Mouse (Mus musculus) hindbrain, embryonic 16.5 days (tissue): ENCODE results near the gene Rsph1. TPM values are rescaled to one million over a fixed set of nuclear protein-coding genes. Genes with fewer than 3 reads are reported as not detected.

ENCODE experiments used
- ATAC-seq: fragments of 200-750 bp; cut with Nextera tagmentation; 2 replicates; pipeline ENCODE4 v1.8.0; 2017; ENCODE audit warnings: moderate TSS enrichment, moderate library complexity
- H3K27ac ChIP-seq: fragments of 300-500 bp; sonication (generic); 2 replicates; pipeline ENCODE4 v1.5.1; 2014; ENCODE audit warnings: low read depth, mild to moderate bottlenecking, control low read depth, low read length, moderate library complexity
- H3K27me3 ChIP-seq: fragments of 300-500 bp; sonication (generic); replicated peaks from 2 replicates; pipeline ENCODE4 v1.6.1; 2014; ENCODE audit warnings: low read length; ENCODE audit not compliant: control insufficient read depth, insufficient read depth
- H3K36me3 ChIP-seq: fragments of 300-500 bp; sonication (generic); 2 replicates; pipeline ENCODE4 v1.6.1; 2014; ENCODE audit warnings: mild to moderate bottlenecking, low read length, moderate library complexity, mixed read lengths; ENCODE audit not compliant: control insufficient read depth, insufficient read depth
- H3K4me1 ChIP-seq: fragments of 300-500 bp; sonication (generic); 2 replicates; pipeline ENCODE4 v1.6.1; 2014; ENCODE audit warnings: low read depth, low read length; ENCODE audit not compliant: control insufficient read depth, insufficient read depth
- H3K4me2 ChIP-seq: fragments of 300-500 bp; sonication (generic); 2 replicates; pipeline ENCODE4 v1.6.1; 2014; ENCODE audit warnings: mild to moderate bottlenecking, low read length, control low read depth, moderate library complexity
- H3K4me3 ChIP-seq: fragments of 300-500 bp; sonication (generic); 2 replicates; pipeline ENCODE4 v1.5.1; 2014; ENCODE audit warnings: mild to moderate bottlenecking, low read length, control low read depth, moderate library complexity
- H3K9ac ChIP-seq: fragments of 300-500 bp; sonication (generic); 2 replicates; pipeline ENCODE4 v1.6.1; 2014; ENCODE audit warnings: low read depth, mild to moderate bottlenecking, control low read depth, low read length, moderate library complexity
- H3K9me3 ChIP-seq: fragments of 300-500 bp; sonication (generic); 2 replicates; pipeline ENCODE4 v1.6.1; 2014; ENCODE audit warnings: mild to moderate bottlenecking, low read length, moderate library complexity; ENCODE audit not compliant: control insufficient read depth
- WGBS: fragments of 180-500 bp; shearing (Covaris S2); extraction: QIAGEN DNeasy Blood & Tissue Kit; methylation state at CpG from one replicate; pipeline ENCODE4 v1.1.7; 2014; 5-methylcytosine and 5-hydroxymethylcytosine counted together
- polyA plus RNA-seq: library from polyadenylated mRNA; unstranded; fragments of >200 nt; fragmentation: Nextera tagmentation; extraction: Ambion mirVana; gene quantifications from 2 replicates; pipeline ENCODE4 v1.2.1, GENCODE M21; 2015

Rsph1 gene
- polyA plus RNA-seq, 1 experiment from 2014 or later, result 8.8 TPM

DNA sequence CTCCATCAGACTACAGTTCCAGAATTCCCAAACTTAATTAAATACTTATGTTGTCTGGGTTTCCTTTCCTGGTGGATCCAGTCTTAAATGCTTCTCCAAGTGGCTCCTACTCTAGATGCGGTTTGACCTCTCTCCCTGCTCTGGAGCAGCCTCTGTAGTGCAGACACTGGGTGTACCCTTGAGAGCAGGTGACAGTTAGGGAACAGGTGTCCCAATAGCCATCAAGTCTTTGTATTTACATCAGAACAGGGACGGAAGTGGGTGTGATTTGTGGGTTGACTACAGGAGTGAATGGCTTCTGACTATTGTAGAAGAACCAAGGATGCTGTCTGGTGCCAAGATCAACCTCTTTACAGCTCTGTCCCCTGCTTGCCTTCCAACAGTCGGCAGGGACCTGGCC lies 30.6 kb upstream of the Rsph1 start:
- 80% methylated on average over 3 of the region's 3 CpGs for WGBS
- Histone ChIP-seq H3K4me1 (peaks cover 4% of the 10 kb centered on the region; the same call in 1 of the 2 replicates), H3K4me3 (no peak overlapping the region), H3K27ac (no peak overlapping the region), H3K27me3 (no peaks in the 10 kb centered on the region), H3K9ac (no peak overlapping the region), H3K9me3 (no peaks in the 10 kb centered on the region), H3K4me2 (no peak overlapping the region), H3K36me3 (no peaks in the 10 kb centered on the region; the same call in 1 of the 2 replicates)
- ATAC-seq, result no peak

DNA sequence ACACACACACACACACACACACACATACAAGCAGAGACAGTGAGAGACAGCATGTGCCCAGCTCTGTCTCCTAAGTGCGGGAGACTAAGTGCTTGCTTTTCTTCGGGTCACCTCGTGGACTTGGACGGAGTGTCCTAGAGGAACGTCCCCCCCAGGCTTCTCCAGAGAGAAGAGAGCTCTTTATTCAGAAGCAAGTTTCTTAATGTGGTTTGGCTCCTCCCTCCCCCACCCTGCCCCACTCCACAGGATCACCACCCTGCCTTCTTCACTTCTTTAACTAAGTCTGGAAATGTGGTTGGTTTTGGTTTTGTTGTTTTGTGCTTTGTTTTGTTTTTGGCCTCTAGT lies 28.6 kb upstream of the Rsph1 start:
- Histone ChIP-seq H3K27me3 (no peaks in the 10 kb centered on the region), H3K4me3 (no peak overlapping the region), H3K27ac (no peak overlapping the region), H3K9ac (no peak overlapping the region), H3K36me3 (no peaks in the 10 kb centered on the region; the same call in 1 of the 2 replicates), H3K9me3 (no peaks in the 10 kb centered on the region), H3K4me2 (no peak overlapping the region), H3K4me1 (peaks cover 4% of the 10 kb centered on the region; the same call in 1 of the 2 replicates)
- no peak for ATAC-seq
- WGBS, result 61% methylated on average over 5 of the region's 5 CpGs

DNA sequence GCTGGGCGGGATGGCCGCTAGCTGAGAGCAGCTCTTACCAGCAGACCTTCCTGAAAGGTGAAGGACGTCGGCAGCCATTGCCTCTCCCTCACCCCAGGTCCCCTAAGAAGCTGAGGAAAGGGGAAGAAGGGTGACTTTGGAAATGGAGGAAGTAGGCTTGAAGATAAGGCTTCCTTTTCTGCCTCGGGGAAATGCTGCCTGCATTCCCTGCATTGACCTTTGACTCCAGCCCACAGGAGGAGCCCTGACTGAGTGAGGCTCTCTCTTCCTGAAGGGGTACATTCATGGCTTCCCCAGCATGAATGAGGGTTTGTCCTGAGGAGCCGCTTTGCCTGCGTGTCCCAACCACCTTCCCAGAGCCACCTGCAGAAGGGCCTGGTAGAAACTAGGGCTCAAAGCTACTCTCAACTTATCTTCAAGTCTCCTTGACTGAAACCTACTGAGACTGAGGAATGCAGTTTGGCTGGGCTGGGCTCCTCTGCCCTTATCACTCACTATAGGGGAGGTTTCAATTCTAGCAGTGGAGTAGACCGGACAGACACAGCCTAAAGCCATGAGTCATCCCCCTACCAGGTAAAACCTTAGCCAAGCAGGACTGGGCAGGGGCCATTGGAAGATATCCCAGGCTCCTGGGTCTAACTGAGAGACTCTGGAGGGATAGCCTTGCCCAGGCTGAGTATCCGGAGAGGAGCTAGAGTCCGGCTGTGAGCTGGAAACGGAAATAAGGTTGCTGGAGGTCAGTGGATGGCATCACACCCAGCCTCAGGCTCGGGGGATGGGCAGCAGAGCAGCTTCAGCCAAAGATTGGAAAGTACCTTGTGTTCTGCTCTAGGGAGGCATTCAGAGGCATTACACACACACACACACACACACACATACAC lies 28.0 kb upstream of the Rsph1 start:
- WGBS, result 53% methylated on average over 12 of the region's 12 CpGs
- H3K4me1 ChIP-seq, result peaks cover 4% of the 10 kb centered on the region; the same call in 1 of the 2 replicates
- no peaks in the 10 kb centered on the region; the same call in 1 of the 2 replicates for H3K36me3 ChIP-seq
- no peak overlapping the region for H3K9ac ChIP-seq
- no peak overlapping the region for H3K4me2 ChIP-seq
- H3K9me3 ChIP-seq, result no peaks in the 10 kb centered on the region
- H3K4me3 ChIP-seq, result no peak overlapping the region
- no peaks in the 10 kb centered on the region for H3K27me3 ChIP-seq
- no peak for ATAC-seq
- no peak overlapping the region for H3K27ac ChIP-seq

DNA sequence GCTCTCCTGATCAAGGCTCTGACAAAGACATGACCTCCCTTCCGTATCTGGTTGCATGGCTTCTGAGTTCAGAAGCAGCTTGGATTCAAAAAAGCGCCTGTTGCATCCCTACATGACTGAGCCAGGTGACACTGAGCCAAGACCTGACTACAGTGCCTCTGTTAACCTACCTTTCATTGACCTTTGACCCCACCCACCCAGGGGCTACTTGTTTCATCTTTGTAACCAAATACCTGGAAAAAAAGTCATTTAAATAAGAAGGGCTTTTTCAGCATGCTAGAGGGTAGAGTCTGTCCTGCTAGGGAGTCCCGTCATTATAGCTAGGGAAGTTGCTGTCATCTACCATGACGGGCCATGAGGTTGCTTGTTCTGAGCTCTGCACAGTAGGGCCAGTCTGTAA lies 26.2 kb upstream of the Rsph1 start:
- H3K27ac ChIP-seq, result no peak overlapping the region
- no peaks in the 10 kb centered on the region for H3K36me3 ChIP-seq
- H3K4me3 ChIP-seq, result no peak overlapping the region

DNA sequence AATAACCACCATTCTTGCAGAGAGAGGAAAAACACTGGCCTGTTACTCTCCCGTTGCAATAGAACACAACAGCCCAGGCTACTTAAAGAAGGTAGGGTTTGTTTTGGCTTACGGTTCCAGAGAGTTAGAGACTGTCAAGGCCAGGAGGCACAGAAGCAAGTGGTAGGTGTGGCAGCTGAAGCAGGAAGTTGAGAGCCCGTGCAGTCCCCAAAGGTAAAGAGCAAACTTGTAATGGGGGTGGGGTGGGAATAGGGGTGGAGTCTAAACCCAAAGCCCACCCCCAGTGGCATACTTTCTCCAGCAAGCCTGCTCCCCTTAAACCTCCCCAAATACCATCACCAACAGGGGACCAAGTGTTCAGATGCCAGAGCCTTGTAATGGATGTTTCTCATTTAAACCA lies 23.6 kb upstream of the Rsph1 start:
- Histone ChIP-seq H3K36me3 (no peaks in the 10 kb centered on the region), H3K27ac (no peak overlapping the region), H3K27me3 (no peaks in the 10 kb centered on the region), H3K4me1 (peaks cover 16% of the 10 kb centered on the region), H3K9ac (no peak overlapping the region), H3K4me3 (no peak overlapping the region), H3K9me3 (no peaks in the 10 kb centered on the region), H3K4me2 (no peak overlapping the region)
- no peak for ATAC-seq
- 83% methylated on average over 3 of the region's 3 CpGs for WGBS

More for the DNA sequence above, 26.2 kb upstream of the Rsph1 start:
- Histone ChIP-seq H3K4me2 (no peak overlapping the region), H3K9me3 (no peaks in the 10 kb centered on the region), H3K4me1 (no peaks in the 10 kb centered on the region), H3K9ac (no peak overlapping the region), H3K27me3 (no peaks in the 10 kb centered on the region)
- no peak for ATAC-seq
- WGBS, result 89% methylated on average over 4 of the region's 4 CpGs

DNA sequence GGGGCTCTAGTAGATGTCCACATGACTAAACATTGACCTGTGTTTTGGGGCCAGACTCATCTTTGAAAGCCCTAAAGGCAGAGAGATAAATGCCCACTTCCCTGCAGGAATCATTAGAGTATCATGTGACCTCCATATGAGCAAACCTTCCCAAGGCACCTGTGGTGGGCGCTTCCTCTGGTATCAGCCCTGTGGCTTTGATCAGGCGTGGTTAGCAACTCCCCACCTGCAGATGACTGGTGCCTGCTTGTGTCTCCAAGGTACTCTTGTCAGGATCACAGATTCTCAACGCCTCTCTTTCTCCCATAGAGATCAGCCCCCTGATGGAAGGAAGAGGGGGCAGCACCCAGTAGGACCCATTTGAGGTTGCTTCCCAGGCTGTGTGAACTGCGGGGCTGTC lies 22.8 kb upstream of the Rsph1 start:
- Histone ChIP-seq H3K4me3 (no peak overlapping the region), H3K27me3 (no peaks in the 10 kb centered on the region), H3K9me3 (no peaks in the 10 kb centered on the region), H3K36me3 (no peaks in the 10 kb centered on the region), H3K27ac (no peak overlapping the region), H3K4me1 (peaks cover 21% of the 10 kb centered on the region), H3K4me2 (no peak overlapping the region), H3K9ac (no peak overlapping the region)
- 90% methylated on average over 4 of the region's 4 CpGs for WGBS
- ATAC-seq, result no peak

DNA sequence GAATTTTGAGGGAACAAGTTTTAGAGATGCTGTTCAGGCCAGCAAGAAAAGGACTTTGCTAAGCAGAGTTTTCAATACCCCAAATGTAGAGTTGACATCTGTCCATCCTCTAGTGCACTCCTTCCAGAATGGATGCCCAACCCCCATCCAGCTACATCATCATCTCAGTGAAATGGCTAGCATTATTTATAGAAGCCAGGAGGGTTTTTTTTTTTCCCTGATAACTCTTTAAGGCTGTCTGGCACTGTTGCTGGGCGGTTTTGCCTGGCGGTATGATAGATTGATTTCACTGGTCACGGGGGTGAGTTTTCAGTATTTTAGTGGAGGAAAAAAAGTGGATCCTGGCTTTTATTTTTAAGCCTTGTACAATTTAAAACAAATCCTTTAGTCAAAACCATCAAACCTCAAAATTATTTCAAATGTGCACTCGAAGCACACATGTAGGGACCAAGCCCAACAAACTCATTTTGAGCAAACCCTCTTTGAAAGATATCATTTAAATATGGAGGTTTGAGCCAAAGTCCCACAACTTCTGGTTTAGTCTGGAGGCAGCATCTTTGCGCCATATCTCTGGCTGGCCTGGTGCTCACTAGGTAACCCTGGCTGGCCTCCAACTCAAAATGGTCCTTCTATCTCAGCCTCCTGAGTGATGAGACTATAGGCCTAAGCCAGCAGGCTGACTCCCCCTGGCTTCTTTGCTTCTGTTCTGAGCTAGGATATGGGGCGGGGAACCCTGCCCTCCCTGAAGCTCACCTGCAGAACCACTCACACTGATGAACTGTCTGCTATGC lies 21.4 kb upstream of the Rsph1 start:
- H3K4me2 ChIP-seq, result no peak overlapping the region
- 71% methylated on average over 6 of the region's 6 CpGs for WGBS

GRCm38 (mm10) chr17:31297521-31297939 lies 20.3 kb upstream of the Rsph1 start:
- WGBS, result 9% methylated on average over 7 of the region's 7 CpGs
- peak overlapping the region; percentile 71 for H3K4me3 ChIP-seq
- no peak overlapping the region for H3K27ac ChIP-seq
- H3K9me3 ChIP-seq, result no peaks in the 10 kb centered on the region
- peaks cover 21% of the 10 kb centered on the region for H3K4me1 ChIP-seq
- H3K36me3 ChIP-seq, result no peaks in the 10 kb centered on the region
- no peaks in the 10 kb centered on the region for H3K27me3 ChIP-seq
- no peak overlapping the region for H3K9ac ChIP-seq
- peak overlapping the region; percentile 92 for H3K4me2 ChIP-seq
- ATAC-seq, result no peak

More for the DNA sequence above, 21.4 kb upstream of the Rsph1 start:
- no peaks in the 10 kb centered on the region for H3K36me3 ChIP-seq
- no peak overlapping the region for H3K27ac ChIP-seq
- peaks cover 21% of the 10 kb centered on the region for H3K4me1 ChIP-seq
- no peak for ATAC-seq
- H3K9me3 ChIP-seq, result no peaks in the 10 kb centered on the region
- no peak overlapping the region for H3K9ac ChIP-seq
- H3K4me3 ChIP-seq, result no peak overlapping the region
- H3K27me3 ChIP-seq, result no peaks in the 10 kb centered on the region
